Mouse (Mus musculus) limb, embryonic 14.5 days (tissue): ENCODE data around the gene Eps15. TPM values are rescaled to one million over a fixed set of nuclear protein-coding genes. Genes with fewer than 3 reads are reported as not detected.
"Not testable (repeated sequence)": the region's sequence is repeated elsewhere in the genome, so short reads cannot be mapped to it uniquely, and the experiment has no call there.

Source experiments
- ATAC-seq: fragments of 200-750 bp; cut with Nextera tagmentation; 2 replicates; pipeline ENCODE4 v1.8.0; 2017; ENCODE audit warnings: low read depth, moderate number of reproducible peaks, moderate TSS enrichment; ENCODE audit not compliant: low FRiP score
- DNase-seq: peaks from one replicate; pipeline ENCODE4 v3.0.0-alpha.2; 2015; ENCODE audit warnings: low spot score
- H3K27ac ChIP-seq: fragments of 300-500 bp; sonication (generic); replicated peaks from 2 replicates; pipeline ENCODE4 v1.5.1; 2014; ENCODE audit warnings: low read depth, mild to moderate bottlenecking, low read length, moderate library complexity, mixed read lengths
- H3K27me3 ChIP-seq: fragments of 300-500 bp; sonication (generic); 2 replicates; pipeline ENCODE4 v1.6.1; 2014; ENCODE audit warnings: low read length, mixed read lengths; ENCODE audit not compliant: control insufficient read depth, insufficient read depth
- H3K36me3 ChIP-seq: fragments of 300-500 bp; sonication (generic); 2 replicates; pipeline ENCODE4 v1.6.1; 2014; ENCODE audit warnings: mild to moderate bottlenecking, low read length, moderate library complexity, mixed read lengths; ENCODE audit not compliant: control insufficient read depth, insufficient read depth
- H3K4me1 ChIP-seq: fragments of 300-500 bp; sonication (generic); 2 replicates; pipeline ENCODE4 v1.6.1; 2014; ENCODE audit warnings: antibody characterized with exemption, low read length, mixed read lengths; ENCODE audit not compliant: control insufficient read depth, insufficient read depth
- H3K4me2 ChIP-seq: fragments of 300-500 bp; sonication (generic); replicated peaks from 2 replicates; pipeline ENCODE4 v1.6.1; 2014; ENCODE audit warnings: low read depth, mild to moderate bottlenecking, low read length, moderate library complexity; ENCODE audit not compliant: severe bottlenecking
- H3K4me3 ChIP-seq: fragments of 300-500 bp; sonication (generic); replicated peaks from 2 replicates; pipeline ENCODE4 v1.5.1; 2014; ENCODE audit warnings: low read length
- H3K9ac ChIP-seq: fragments of 300-500 bp; sonication (generic); 2 replicates; pipeline ENCODE4 v1.6.1; 2014; ENCODE audit warnings: mild to moderate bottlenecking, low read depth, low read length, moderate library complexity; ENCODE audit not compliant: severe bottlenecking
- H3K9me3 ChIP-seq: fragments of 300-500 bp; sonication (generic); 2 replicates; pipeline ENCODE4 v1.6.1; 2016; ENCODE audit warnings: low read length; ENCODE audit not compliant: control insufficient read depth
- POLR2A ChIP-seq: fragments of 200-500 bp; IDR thresholded peaks from 2 replicates; pipeline ENCODE4 v1.8.0; 2012; ENCODE audit warnings: inconsistent platforms, mild to moderate bottlenecking, moderate library complexity, borderline replicate concordance; ENCODE audit not compliant: insufficient read depth, insufficient read length; ENCODE audit errors: extremely low read depth
- WGBS: fragments of 180-500 bp; shearing (Covaris S2); extraction: QIAGEN DNeasy Blood & Tissue Kit; methylation state at CpG from one replicate; pipeline ENCODE4 v1.1.7; 2014; 5-methylcytosine and 5-hydroxymethylcytosine counted together
- polyA plus RNA-seq, 2 experiments: library from polyadenylated mRNA; depleted of rRNA in 1 of 2; stranded (reverse) in 1 of 2; unstranded in 1 of 2; fragments of >200 nt; fragmentation: Nextera tagmentation in 1 of 2; extraction: Ambion mirVana in 1 of 2; gene quantifications; 2 replicates each; pipeline versions ENCODE4 v1.2.1 to v1.2.3; 2012 to 2014

Gene Eps15
- polyA plus RNA-seq, 2 experiments: 27.0 to 36.3 TPM

GRCm38 (mm10) chr4:109394314-109395074 lies 114.4 kb downstream of the Eps15 start:
- DNase-seq (no peak), ATAC-seq (no peak; the same call in 1 of the 2 replicates)
- H3K27ac ChIP-seq: no peak overlapping the region
- peak overlapping the region; percentile 45 for H3K4me2 ChIP-seq
- WGBS: 15% methylated on average over 12 of the region's 13 CpGs
- H3K36me3 ChIP-seq: no peaks in the 10 kb centered on the region
- peak overlapping the region; percentile 34 for H3K9ac ChIP-seq
- TF ChIP-seq POLR2A: no peak
- peaks cover 6% of the 10 kb centered on the region; the same call in 1 of the 2 replicates for H3K4me1 ChIP-seq
- no peaks in the 10 kb centered on the region for H3K27me3 ChIP-seq
- H3K4me3 ChIP-seq: peak overlapping the region; percentile 17; the same call in 1 of the 2 replicates
- H3K9me3 ChIP-seq: no peaks in the 10 kb centered on the region

- no peaks in the 10 kb centered on the region for H3K9me3 ChIP-seq
- H3K4me1 ChIP-seq: no peaks in the 10 kb centered on the region
- ATAC-seq (no peak), DNase-seq (no peak)
- 70% methylated on average over 10 of the region's 10 CpGs for WGBS
- no peak overlapping the region for H3K4me2 ChIP-seq
- no peak overlapping the region for H3K27ac ChIP-seq
- H3K4me3 ChIP-seq: no peak overlapping the region
- H3K36me3 ChIP-seq: no peaks in the 10 kb centered on the region
- no peaks in the 10 kb centered on the region for H3K27me3 ChIP-seq
- no peak overlapping the region for H3K9ac ChIP-seq
- TF ChIP-seq POLR2A: no peak
Measured at GRCm38 (mm10) chr4:109400366-109400980, 120.4 kb downstream of the Eps15 start.

- 73% methylated on average over 5 of the region's 5 CpGs for WGBS
- H3K9me3 ChIP-seq: no peaks in the 10 kb centered on the region
- no peaks in the 10 kb centered on the region for H3K36me3 ChIP-seq
- H3K27ac ChIP-seq: no peak overlapping the region
- no peak for ATAC-seq
- H3K4me2 ChIP-seq: no peak overlapping the region
- H3K27me3 ChIP-seq: no peaks in the 10 kb centered on the region
- DNase-seq: no peak
- H3K9ac ChIP-seq: no peak overlapping the region
- TF ChIP-seq POLR2A: no peak
- H3K4me1 ChIP-seq: peaks cover 3% of the 10 kb centered on the region
- H3K4me3 ChIP-seq: no peak overlapping the region
Measured at GRCm38 (mm10) chr4:109401176-109401689, 121.2 kb downstream of the Eps15 start.

GRCm38 (mm10) chr4:109404908-109405307 lies 124.8 kb downstream of the Eps15 start:
- H3K4me3 ChIP-seq, H3K4me2 ChIP-seq, H3K9me3 ChIP-seq, DNase-seq, H3K36me3 ChIP-seq, ATAC-seq, H3K27ac ChIP-seq, H3K9ac ChIP-seq, H3K27me3 ChIP-seq: not testable (repeated sequence)
- H3K4me1 ChIP-seq: peaks cover 12% of the 10 kb centered on the region
- WGBS: 87% methylated on average over 3 of the region's 3 CpGs

- H3K9ac ChIP-seq: no peak overlapping the region
- H3K9me3 ChIP-seq: no peaks in the 10 kb centered on the region
- no peak overlapping the region for H3K4me3 ChIP-seq
- H3K4me1 ChIP-seq: peaks cover 12% of the 10 kb centered on the region
- H3K27ac ChIP-seq: no peak overlapping the region
- TF ChIP-seq POLR2A: no peak
- H3K27me3 ChIP-seq: no peaks in the 10 kb centered on the region
- DNase-seq (no peak), ATAC-seq (no peak)
- 58% methylated on average over 8 of the region's 8 CpGs for WGBS
- no peaks in the 10 kb centered on the region for H3K36me3 ChIP-seq
- H3K4me2 ChIP-seq: no peak overlapping the region
Measured at GRCm38 (mm10) chr4:109405415-109405814, 125.3 kb downstream of the Eps15 start.
